Mouse (Mus musculus) limb, embryonic 14.5 days (tissue): Measurements from ENCODE around the gene Ap1g2. TPM values are rescaled to one million over a fixed set of nuclear protein-coding genes. Genes with fewer than 3 reads are reported as not detected.
A peak's percentile ranks its signal among the peaks of the same experiment; 100 is the strongest.

Source experiments
- ATAC-seq: fragments of 200-750 bp; cut with Nextera tagmentation; 2 replicates; pipeline ENCODE4 v1.8.0; 2017; ENCODE audit warnings: low read depth, moderate number of reproducible peaks, moderate TSS enrichment; ENCODE audit not compliant: low FRiP score
- DNase-seq: peaks from one replicate; pipeline ENCODE4 v3.0.0-alpha.2; 2015; ENCODE audit warnings: low spot score
- H3K27ac ChIP-seq: fragments of 300-500 bp; sonication (generic); replicated peaks from 2 replicates; pipeline ENCODE4 v1.5.1; 2014; ENCODE audit warnings: low read depth, mild to moderate bottlenecking, low read length, moderate library complexity, mixed read lengths
- H3K27me3 ChIP-seq: fragments of 300-500 bp; sonication (generic); 2 replicates; pipeline ENCODE4 v1.6.1; 2014; ENCODE audit warnings: low read length, mixed read lengths; ENCODE audit not compliant: control insufficient read depth, insufficient read depth
- H3K36me3 ChIP-seq: fragments of 300-500 bp; sonication (generic); 2 replicates; pipeline ENCODE4 v1.6.1; 2014; ENCODE audit warnings: mild to moderate bottlenecking, low read length, moderate library complexity, mixed read lengths; ENCODE audit not compliant: control insufficient read depth, insufficient read depth
- H3K4me1 ChIP-seq: fragments of 300-500 bp; sonication (generic); 2 replicates; pipeline ENCODE4 v1.6.1; 2014; ENCODE audit warnings: antibody characterized with exemption, low read length, mixed read lengths; ENCODE audit not compliant: control insufficient read depth, insufficient read depth
- H3K4me2 ChIP-seq: fragments of 300-500 bp; sonication (generic); replicated peaks from 2 replicates; pipeline ENCODE4 v1.6.1; 2014; ENCODE audit warnings: low read depth, mild to moderate bottlenecking, low read length, moderate library complexity; ENCODE audit not compliant: severe bottlenecking
- H3K4me3 ChIP-seq: fragments of 300-500 bp; sonication (generic); replicated peaks from 2 replicates; pipeline ENCODE4 v1.5.1; 2014; ENCODE audit warnings: low read length
- H3K9ac ChIP-seq: fragments of 300-500 bp; sonication (generic); 2 replicates; pipeline ENCODE4 v1.6.1; 2014; ENCODE audit warnings: mild to moderate bottlenecking, low read depth, low read length, moderate library complexity; ENCODE audit not compliant: severe bottlenecking
- H3K9me3 ChIP-seq: fragments of 300-500 bp; sonication (generic); 2 replicates; pipeline ENCODE4 v1.6.1; 2016; ENCODE audit warnings: low read length; ENCODE audit not compliant: control insufficient read depth
- POLR2A ChIP-seq: fragments of 200-500 bp; IDR thresholded peaks from 2 replicates; pipeline ENCODE4 v1.8.0; 2012; ENCODE audit warnings: inconsistent platforms, mild to moderate bottlenecking, moderate library complexity, borderline replicate concordance; ENCODE audit not compliant: insufficient read depth, insufficient read length; ENCODE audit errors: extremely low read depth
- WGBS: fragments of 180-500 bp; shearing (Covaris S2); extraction: QIAGEN DNeasy Blood & Tissue Kit; methylation state at CpG from one replicate; pipeline ENCODE4 v1.1.7; 2014; 5-methylcytosine and 5-hydroxymethylcytosine counted together
- polyA plus RNA-seq, 2 experiments: library from polyadenylated mRNA; depleted of rRNA in 1 of 2; stranded (reverse) in 1 of 2; unstranded in 1 of 2; fragments of >200 nt; fragmentation: Nextera tagmentation in 1 of 2; extraction: Ambion mirVana in 1 of 2; gene quantifications; 2 replicates each; pipeline versions ENCODE4 v1.2.1 to v1.2.3; 2012 to 2014

The Ap1g2 gene
- polyA plus RNA-seq, 2 experiments: 20.4 to 22.9 TPM

- DNase-seq (no peak), ATAC-seq (no peak)
- WGBS: 77% methylated on average over 5 of the region's 5 CpGs
- Histone ChIP-seq H3K36me3 (peaks cover 18% of the 10 kb centered on the region), H3K9me3 (no peaks in the 10 kb centered on the region), H3K9ac (0 out of 2 replicates have a peak overlapping the region, but pooled peaks have one; percentile 40), H3K27me3 (no peaks in the 10 kb centered on the region), H3K4me1 (peaks cover 18% of the 10 kb centered on the region), H3K27ac (no peak overlapping the region), H3K4me2 (0 out of 2 replicates have a peak overlapping the region, but pooled peaks have one; percentile 39), H3K4me3 (no peak overlapping the region)
- no peak for TF ChIP-seq POLR2A
Observed at GRCm38 (mm10) chr14:55063117-55063516, 43.3 kb downstream of the Ap1g2 start.

DNA sequence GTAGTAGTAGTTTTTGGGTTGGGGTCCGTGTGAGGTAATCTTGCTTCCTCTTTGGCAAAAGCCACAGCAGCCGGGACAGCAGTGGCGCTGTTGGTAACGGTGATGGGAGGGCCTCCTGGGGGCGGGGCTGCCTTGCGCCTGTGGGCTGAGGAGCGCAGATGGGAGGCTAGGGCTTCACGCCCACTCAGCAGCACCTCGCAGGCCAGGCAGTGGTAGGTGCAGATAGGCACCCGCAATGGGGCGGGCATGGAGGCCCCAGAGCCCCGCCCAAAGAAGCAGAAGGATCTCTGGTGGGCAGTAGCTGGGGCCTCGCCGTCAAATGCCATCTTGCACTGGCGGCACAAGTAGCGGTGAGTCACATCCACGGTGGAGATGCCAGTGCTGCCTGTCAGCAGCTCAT, 43.8 kb downstream of the Ap1g2 start:
- Histone ChIP-seq H3K4me3 (peak overlapping the region; percentile 13; the same call in 1 of the 2 replicates), H3K9ac (peak overlapping the region; percentile 40), H3K36me3 (peaks cover 17% of the 10 kb centered on the region), H3K27me3 (no peaks in the 10 kb centered on the region), H3K9me3 (no peaks in the 10 kb centered on the region), H3K27ac (no peak overlapping the region), H3K4me1 (peaks cover 18% of the 10 kb centered on the region), H3K4me2 (peak overlapping the region; percentile 39)
- no peak for TF ChIP-seq POLR2A
- ATAC-seq: 0 out of 2 replicates have a peak, but pooled peaks have one; percentile 50
- WGBS: 12% methylated on average over 17 of the region's 17 CpGs
- DNase-seq: peak; percentile 10

- WGBS: 27% methylated on average over 7 of the region's 7 CpGs
- H3K4me1 ChIP-seq: peaks cover 18% of the 10 kb centered on the region
- no peak for DNase-seq
- peaks cover 14% of the 10 kb centered on the region for H3K36me3 ChIP-seq
- H3K4me2 ChIP-seq: peak overlapping the region; percentile 39; the same call in 1 of the 2 replicates
- no peaks in the 10 kb centered on the region for H3K9me3 ChIP-seq
- no peak overlapping the region for H3K4me3 ChIP-seq
- no peak overlapping the region for H3K9ac ChIP-seq
- no peak; the same call in 1 of the 2 replicates for ATAC-seq
- no peak overlapping the region for H3K27ac ChIP-seq
- no peak for TF ChIP-seq POLR2A
- no peaks in the 10 kb centered on the region for H3K27me3 ChIP-seq
Observed at GRCm38 (mm10) chr14:55061845-55062244, 44.5 kb downstream of the Ap1g2 start.

DNA sequence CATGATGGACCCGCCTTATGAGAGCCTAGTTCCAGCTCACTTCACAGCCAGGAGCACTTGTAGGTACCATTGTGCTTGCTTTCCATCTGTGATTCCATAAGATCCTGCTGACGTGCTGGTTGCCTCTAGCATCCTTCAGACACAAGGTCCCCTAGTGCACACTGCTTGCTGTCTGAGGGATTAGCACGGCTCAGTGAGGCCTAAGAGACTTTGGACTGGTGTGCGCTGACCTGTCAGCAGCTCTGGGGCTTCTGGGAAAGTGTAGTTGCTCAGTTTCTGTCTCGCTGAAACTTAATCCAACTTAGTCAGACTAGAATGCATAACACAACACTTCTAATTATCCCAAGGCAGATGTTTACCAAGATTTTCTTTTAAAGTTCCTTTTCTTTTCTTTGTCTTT, 46.5 kb downstream of the Ap1g2 start:
- Histone ChIP-seq H3K4me3 (no peak overlapping the region), H3K27ac (no peak overlapping the region), H3K4me2 (no peak overlapping the region), H3K36me3 (no peaks in the 10 kb centered on the region; the same call in 1 of the 2 replicates), H3K9me3 (no peaks in the 10 kb centered on the region), H3K4me1 (peaks cover 18% of the 10 kb centered on the region), H3K27me3 (no peaks in the 10 kb centered on the region), H3K9ac (no peak overlapping the region)
- no peak for TF ChIP-seq POLR2A
- 71% methylated on average over 5 of the region's 5 CpGs for WGBS
- ATAC-seq: no peak
- DNase-seq: no peak

DNA sequence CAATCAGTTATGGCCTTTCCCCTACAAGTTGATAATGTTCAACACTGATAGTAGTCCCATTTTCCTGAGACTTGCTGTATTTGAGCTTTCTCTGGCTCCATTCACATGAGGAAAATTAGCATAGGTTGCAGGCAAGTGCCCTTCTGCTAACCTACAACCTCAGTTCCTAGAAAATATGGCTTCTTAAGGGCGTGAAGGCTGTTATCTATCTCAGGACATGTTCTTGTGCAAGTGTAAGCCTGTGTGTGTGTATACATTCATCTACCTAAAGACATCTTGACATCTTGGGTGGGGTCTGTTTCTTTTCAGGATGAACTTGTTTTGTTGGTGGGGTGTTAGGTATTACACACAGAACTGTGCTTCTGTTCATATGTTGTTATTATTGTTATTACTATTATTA, 47.4 kb downstream of the Ap1g2 start:
- no peak overlapping the region for H3K27ac ChIP-seq
- H3K4me1 ChIP-seq: peaks cover 18% of the 10 kb centered on the region
- no peak overlapping the region for H3K4me3 ChIP-seq
- no peak overlapping the region for H3K4me2 ChIP-seq
- DNase-seq: no peak
- TF ChIP-seq POLR2A: no peak
- H3K9me3 ChIP-seq: no peaks in the 10 kb centered on the region
- no peaks in the 10 kb centered on the region for H3K27me3 ChIP-seq
- no peaks in the 10 kb centered on the region; the same call in 1 of the 2 replicates for H3K36me3 ChIP-seq
- H3K9ac ChIP-seq: no peak overlapping the region
- no peak for ATAC-seq
- 81% methylated on average over 1 of the region's 1 CpGs for WGBS
